Mouse (Mus musculus) hindbrain, postnatal 0 days (tissue): ENCODE results near the gene 4931422A03Rik. TPM values are rescaled to one million over a fixed set of nuclear protein-coding genes. Genes with fewer than 3 reads are reported as not detected.
"Not testable (repeated sequence)": the region's sequence is repeated elsewhere in the genome, so short reads cannot be mapped to it uniquely, and the experiment has no call there.

ENCODE experiments used
- ATAC-seq: fragments of 200-750 bp; cut with Nextera tagmentation; 2 replicates; pipeline ENCODE4 v1.8.0; 2017; ENCODE audit warnings: mild to moderate bottlenecking, moderate TSS enrichment, moderate library complexity
- DNase-seq: peaks from one replicate; pipeline ENCODE4 v3.0.0-alpha.2; 2015; ENCODE audit warnings: low spot score
- H3K27ac ChIP-seq: fragments of 300-500 bp; sonication (generic); 2 replicates; pipeline ENCODE4 v1.5.1; 2014; ENCODE audit warnings: mild to moderate bottlenecking
- H3K27me3 ChIP-seq: fragments of 300-500 bp; sonication (generic); 2 replicates; pipeline ENCODE4 v1.6.1; 2014; ENCODE audit warnings: low read length, mixed read lengths; ENCODE audit not compliant: insufficient read depth
- H3K36me3 ChIP-seq: fragments of 300-500 bp; sonication (generic); 2 replicates; pipeline ENCODE4 v1.6.1; 2014; ENCODE audit warnings: low read length, mixed read lengths; ENCODE audit not compliant: insufficient read depth
- H3K4me1 ChIP-seq: fragments of 300-500 bp; sonication (generic); 2 replicates; pipeline ENCODE4 v1.6.1; 2014; ENCODE audit warnings: antibody characterized with exemption, low read length, mixed read lengths; ENCODE audit not compliant: insufficient read depth
- H3K4me2 ChIP-seq: fragments of 300-500 bp; sonication (generic); 2 replicates; pipeline ENCODE4 v1.6.1; 2014; ENCODE audit warnings: low read depth, mild to moderate bottlenecking, low read length, moderate library complexity, mixed read lengths
- H3K4me3 ChIP-seq: fragments of 300-500 bp; sonication (generic); 2 replicates; pipeline ENCODE4 v1.5.1; 2014; ENCODE audit warnings: low read length
- H3K9ac ChIP-seq: fragments of 300-500 bp; sonication (generic); replicated peaks from 2 replicates; pipeline ENCODE4 v1.6.1; 2014; ENCODE audit warnings: mild to moderate bottlenecking, low read length, moderate library complexity, mixed read lengths
- H3K9me3 ChIP-seq: fragments of 300-500 bp; sonication (generic); 2 replicates; pipeline ENCODE4 v1.6.1; 2016; ENCODE audit warnings: low read length, mixed read lengths
- CTCF ChIP-seq: IDR thresholded peaks from 2 replicates; pipeline ENCODE4 v1.5.1; 2016; ENCODE audit warnings: antibody characterized with exemption, control low read depth, low read depth
- WGBS: fragments of 180-500 bp; shearing (Covaris S2); extraction: QIAGEN DNeasy Blood & Tissue Kit; methylation state at CpG from one replicate; pipeline ENCODE4 v1.1.7; 2014; 5-methylcytosine and 5-hydroxymethylcytosine counted together
- polyA plus RNA-seq: library from polyadenylated mRNA; unstranded; fragments of >200 nt; fragmentation: Nextera tagmentation; extraction: Ambion mirVana; gene quantifications from 2 replicates; pipeline ENCODE4 v1.2.1, GENCODE M21; 2015
- total RNA-seq: library from RNA; depleted of rRNA; stranded (reverse); fragments of >200 nt; gene quantifications from 2 replicates; pipeline ENCODE4 v1.2.3, GENCODE M21; 2014

The 4931422A03Rik gene
- total and polyA plus RNA-seq, 2 experiments from 2014 or later: 2.5 TPM; not detected in 1

DNA sequence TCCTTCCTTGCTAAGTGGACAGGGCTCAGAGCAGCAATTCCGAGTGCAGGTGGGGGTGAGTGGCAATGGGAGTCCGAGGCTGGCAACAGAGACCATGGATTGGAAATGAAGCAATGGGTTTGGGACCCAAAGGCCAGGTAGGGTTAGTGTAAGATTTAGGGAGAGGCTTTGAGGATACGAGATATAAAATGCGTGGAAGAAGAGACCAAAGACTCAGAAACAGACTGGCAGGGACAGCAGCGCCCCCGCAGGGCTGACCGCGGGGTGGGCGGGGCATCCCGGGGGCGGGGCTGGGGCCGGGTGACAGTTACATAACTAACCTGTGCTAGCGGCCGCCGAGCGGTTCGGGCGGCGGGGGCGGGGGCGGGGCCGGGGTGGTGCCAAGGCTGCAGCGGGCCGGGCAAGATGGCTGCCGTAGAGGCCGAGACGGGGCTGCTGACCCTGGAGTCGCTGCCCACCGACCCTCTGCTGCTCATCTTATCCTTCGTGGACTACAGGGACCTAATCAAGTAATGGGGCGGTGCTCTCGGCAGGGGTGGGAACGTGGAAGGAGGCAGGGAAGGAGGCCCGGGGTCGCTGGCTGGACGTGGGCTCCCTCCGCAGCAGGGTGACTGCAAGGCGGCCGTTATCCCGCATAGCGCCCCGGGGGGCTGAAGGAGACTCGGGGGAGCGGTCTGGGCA, 563 bp downstream of the 4931422A03Rik start, which contains the start of gene Fbxo3:
Fbxo3 (plus strand) TSS at position 264 of the 681 bp plus-strand sequence.
- ATAC-seq (peak; percentile 95), DNase-seq (peak; percentile 84)
- H3K36me3 ChIP-seq: no peaks in the 10 kb centered on the region
- no peaks in the 10 kb centered on the region for H3K9me3 ChIP-seq
- peak within 1 kb of the TSS; percentile 96 for H3K4me3 ChIP-seq
- H3K27me3 ChIP-seq: no peaks in the 10 kb centered on the region
- H3K4me2 ChIP-seq: peak within 1 kb of the TSS; percentile 69
- peaks cover 10% of the 10 kb centered on the region for H3K4me1 ChIP-seq
- H3K27ac ChIP-seq: peak within 1 kb of the TSS; percentile 82
- 2% methylated on average over 33 of the region's 44 CpGs for WGBS
- TF ChIP-seq CTCF: peak; percentile 27; the same call in 1 of the 2 replicates
- H3K9ac ChIP-seq: peak within 1 kb of the TSS; percentile 98

DNA sequence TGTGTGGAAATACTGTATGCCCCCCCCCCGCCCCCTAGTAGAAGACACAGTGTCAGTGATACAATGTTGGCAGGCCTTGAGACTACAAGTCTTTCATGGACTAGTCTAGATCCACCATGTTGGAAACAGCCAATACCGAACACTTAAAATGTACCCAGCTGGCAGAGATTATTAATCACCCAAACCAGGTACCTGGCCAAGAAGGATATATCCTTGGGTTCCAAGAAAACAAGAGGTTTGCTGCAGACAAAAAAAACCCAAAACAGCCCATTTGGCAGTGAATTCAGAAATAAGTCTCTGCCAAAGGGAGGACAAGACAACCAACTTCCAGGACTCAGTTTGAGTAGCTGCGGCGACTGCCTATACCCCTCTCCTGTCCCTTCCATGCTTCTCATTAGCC, 3.5 kb downstream of the 4931422A03Rik start:
- H3K4me3 ChIP-seq: no peak overlapping the region
- H3K4me2 ChIP-seq: no peak overlapping the region
- no peaks in the 10 kb centered on the region for H3K27me3 ChIP-seq
- no peaks in the 10 kb centered on the region for H3K9me3 ChIP-seq
- ATAC-seq (no peak), DNase-seq (no peak)
- no peak overlapping the region for H3K27ac ChIP-seq
- H3K36me3 ChIP-seq: no peaks in the 10 kb centered on the region
- WGBS: 84% methylated on average over 4 of the region's 4 CpGs
- peaks cover 9% of the 10 kb centered on the region for H3K4me1 ChIP-seq
- no peak overlapping the region for H3K9ac ChIP-seq
- TF ChIP-seq CTCF: no peak

DNA sequence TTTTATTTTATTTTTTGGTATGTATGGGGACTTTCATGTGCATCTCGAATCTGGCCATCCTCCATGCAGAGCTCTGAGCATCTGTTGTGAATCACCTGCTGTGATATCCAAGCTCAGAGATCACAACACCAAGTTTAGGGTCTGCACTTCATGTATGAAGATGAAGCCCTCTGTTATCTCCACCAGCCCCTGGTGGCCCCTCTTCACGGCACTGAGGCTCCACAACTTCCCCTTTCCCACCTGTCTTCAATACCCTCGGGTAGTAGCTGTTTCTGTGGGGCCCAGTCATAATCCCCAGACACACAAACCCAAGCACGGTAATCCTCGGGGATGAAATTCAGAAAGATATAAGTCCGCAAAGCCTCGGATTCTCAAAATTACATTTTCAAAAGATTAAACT, 5.1 kb downstream of the 4931422A03Rik start:
- no peak for ATAC-seq

DNA sequence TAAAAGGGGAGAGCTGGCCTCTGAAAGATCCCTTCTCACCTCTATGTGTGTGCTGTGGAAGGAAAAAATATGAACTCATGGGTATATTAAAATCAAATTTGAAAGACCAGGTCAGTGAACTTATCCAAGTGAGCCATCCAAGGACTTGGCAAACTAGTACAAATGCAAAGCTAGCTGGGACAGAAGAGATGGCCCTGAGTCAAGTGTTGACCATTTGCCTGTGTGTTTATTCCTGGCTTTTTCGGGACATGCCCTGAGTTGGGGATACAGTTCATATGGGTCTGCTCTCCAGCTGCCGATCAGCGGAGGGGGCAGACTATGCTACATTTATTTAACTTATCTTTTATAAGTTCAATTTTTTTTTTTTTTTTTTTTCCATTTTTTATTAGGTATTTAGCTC, 19.3 kb downstream of the 4931422A03Rik start:
- not testable (repeated sequence) for DNase-seq, ATAC-seq, H3K9me3 ChIP-seq, H3K27ac ChIP-seq, H3K4me2 ChIP-seq, H3K4me1 ChIP-seq, H3K36me3 ChIP-seq, H3K9ac ChIP-seq, H3K4me3 ChIP-seq, H3K27me3 ChIP-seq
- WGBS: 96% methylated on average over 3 of the region's 3 CpGs

More for the DNA sequence above, 5.1 kb downstream of the 4931422A03Rik start:
- Histone ChIP-seq H3K27me3 (no peaks in the 10 kb centered on the region), H3K9ac (no peak overlapping the region), H3K9me3 (no peaks in the 10 kb centered on the region), H3K4me3 (no peak overlapping the region), H3K4me1 (no peaks in the 10 kb centered on the region), H3K4me2 (no peak overlapping the region), H3K27ac (no peak overlapping the region), H3K36me3 (no peaks in the 10 kb centered on the region)
- TF ChIP-seq CTCF: no peak
- no peak for DNase-seq
- 81% methylated on average over 7 of the region's 7 CpGs for WGBS

DNA sequence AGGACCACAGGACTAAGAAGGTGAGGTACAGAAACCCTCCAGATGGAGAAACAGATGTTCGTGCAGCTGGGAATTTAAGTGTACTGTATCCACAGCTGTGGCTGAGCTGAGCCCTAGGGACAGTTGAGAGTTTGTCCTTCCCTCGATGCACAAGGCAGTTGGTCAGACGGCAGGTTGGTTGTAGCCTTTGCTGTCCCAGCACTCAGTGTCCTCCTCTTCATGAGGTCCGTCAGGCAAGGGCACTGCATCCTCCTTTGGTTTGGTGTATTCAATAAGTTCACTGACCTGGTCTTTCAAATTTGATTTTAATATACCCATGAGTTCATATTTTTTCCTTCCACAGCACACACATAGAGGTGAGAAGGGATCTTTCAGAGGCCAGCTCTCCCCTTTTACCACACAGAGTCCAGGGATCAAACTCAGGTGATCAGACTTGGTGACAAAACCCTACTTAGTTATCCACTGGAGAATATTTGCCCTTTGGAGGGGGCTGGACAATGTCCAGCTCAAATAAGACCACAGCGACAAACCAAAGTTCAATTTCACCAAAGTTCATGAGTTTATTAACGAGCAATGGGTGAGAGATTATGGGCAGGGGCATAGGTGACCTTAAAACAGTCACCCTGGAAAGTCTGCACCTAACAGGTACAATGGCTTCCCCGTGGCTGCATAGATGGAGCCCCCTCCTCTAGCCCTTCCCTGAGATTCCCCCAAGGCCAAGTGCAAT, 20.2 kb downstream of the 4931422A03Rik start:
- Histone ChIP-seq H3K4me1 (no peaks in the 10 kb centered on the region), H3K27me3 (no peaks in the 10 kb centered on the region), H3K4me3 (no peak overlapping the region), H3K36me3 (no peaks in the 10 kb centered on the region), H3K9me3 (no peaks in the 10 kb centered on the region), H3K4me2 (no peak overlapping the region), H3K9ac (no peak overlapping the region), H3K27ac (no peak overlapping the region)
- TF ChIP-seq CTCF: no peak
- DNase-seq (no peak), ATAC-seq (no peak)
- 84% methylated on average over 7 of the region's 7 CpGs for WGBS

DNA sequence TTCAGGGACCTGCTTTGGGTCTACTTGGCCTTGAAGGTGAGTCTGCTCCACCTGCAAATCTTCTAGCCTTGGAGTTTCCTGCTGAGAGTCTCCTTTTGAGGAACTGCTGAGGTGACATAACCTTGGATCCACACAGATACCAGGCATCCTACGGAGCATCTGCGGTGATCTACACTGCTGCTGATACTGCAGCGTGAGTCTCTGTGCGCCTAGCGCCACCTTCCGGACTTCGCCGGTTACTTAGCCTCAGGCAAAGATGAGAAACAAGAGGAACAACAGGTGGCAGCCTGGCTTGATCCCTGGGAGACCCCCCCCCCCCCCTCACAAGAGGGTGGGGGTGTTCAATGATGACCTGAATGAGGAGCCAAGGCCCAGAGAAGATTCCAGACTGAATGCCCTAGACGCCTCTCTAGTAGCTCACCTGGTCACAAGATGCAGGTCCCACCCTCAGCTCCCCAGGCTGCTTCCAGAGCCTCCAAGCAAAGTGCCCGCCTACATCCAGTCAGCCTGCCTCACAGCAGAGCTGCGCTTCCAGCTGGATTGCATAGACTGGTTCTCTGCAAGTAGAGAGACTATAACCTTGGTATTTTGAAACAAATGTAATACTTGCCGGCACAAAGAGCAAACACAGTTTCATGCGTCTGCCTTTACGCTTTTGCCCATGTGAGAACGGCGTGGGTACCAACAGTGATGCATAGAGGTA, 25.3 kb downstream of the 4931422A03Rik start:
- DNase-seq: peak; percentile 88
- Histone ChIP-seq H3K9ac (no peak overlapping the region), H3K4me3 (no peak overlapping the region), H3K36me3 (no peaks in the 10 kb centered on the region), H3K4me2 (no peak overlapping the region), H3K27ac (no peak overlapping the region), H3K9me3 (no peaks in the 10 kb centered on the region), H3K27me3 (no peaks in the 10 kb centered on the region), H3K4me1 (no peaks in the 10 kb centered on the region)
- WGBS: 34% methylated on average over 16 of the region's 16 CpGs
- ATAC-seq: peak; percentile 86
- peak; percentile 86 for TF ChIP-seq CTCF
